Mouse (Mus musculus) forebrain, embryonic 14.5 days (tissue): Measurements from ENCODE around the gene Il11ra1. TPM values are rescaled to one million over a fixed set of nuclear protein-coding genes. Genes with fewer than 3 reads are reported as not detected.
A peak's percentile ranks its signal among the peaks of the same experiment; 100 is the strongest.
"Not testable (repeated sequence)": the region's sequence is repeated elsewhere in the genome, so short reads cannot be mapped to it uniquely, and the experiment has no call there.

ENCODE experiments used
- ATAC-seq: fragments of 200-750 bp; cut with Nextera tagmentation; 2 replicates; pipeline ENCODE4 v1.8.0; 2017; ENCODE audit warnings: mild to moderate bottlenecking, moderate library complexity
- DNase-seq: peaks from one replicate; pipeline ENCODE4 v3.0.0-alpha.2; 2015; ENCODE audit warnings: low spot score
- H3K27ac ChIP-seq: fragments of 300-500 bp; sonication (generic); 2 replicates; pipeline ENCODE4 v1.5.1; 2014; ENCODE audit warnings: low read depth, mild to moderate bottlenecking, control low read depth, low read length, moderate library complexity
- H3K27me3 ChIP-seq: fragments of 300-500 bp; sonication (generic); replicated peaks from 2 replicates; pipeline ENCODE4 v1.6.1; 2014; ENCODE audit warnings: low read length, control low read depth, mixed read lengths; ENCODE audit not compliant: control insufficient read depth, insufficient read depth
- H3K36me3 ChIP-seq: fragments of 300-500 bp; sonication (generic); 2 replicates; pipeline ENCODE4 v1.6.1; 2014; ENCODE audit warnings: low read length, control low read depth; ENCODE audit not compliant: control insufficient read depth, insufficient read depth
- H3K4me1 ChIP-seq: fragments of 300-500 bp; sonication (generic); 2 replicates; pipeline ENCODE4 v1.6.1; 2014; ENCODE audit warnings: antibody characterized with exemption, low read length, control low read depth; ENCODE audit not compliant: control insufficient read depth, insufficient read depth
- H3K4me2 ChIP-seq: fragments of 300-500 bp; sonication (generic); 2 replicates; pipeline ENCODE4 v1.6.1; 2014; ENCODE audit warnings: mild to moderate bottlenecking, control low read depth, low read length
- H3K4me3 ChIP-seq: fragments of 300-500 bp; sonication (generic); 2 replicates; pipeline ENCODE4 v1.5.1; 2014; ENCODE audit warnings: low read depth, low read length, control low read depth
- H3K9ac ChIP-seq: fragments of 300-500 bp; sonication (generic); 2 replicates; pipeline ENCODE4 v1.6.1; 2014; ENCODE audit warnings: mild to moderate bottlenecking, low read length, control low read depth, moderate library complexity
- H3K9me3 ChIP-seq: fragments of 300-500 bp; sonication (generic); replicated peaks from 2 replicates; pipeline ENCODE4 v1.6.1; 2016; ENCODE audit warnings: low read length, control low read depth, mixed read lengths; ENCODE audit not compliant: control insufficient read depth
- whole genome bisulfite sequencing: fragments of 180-500 bp; shearing (Covaris S2); extraction: QIAGEN DNeasy Blood & Tissue Kit; methylation state at CpG from one replicate; pipeline ENCODE4 v1.1.7; 2014; 5-methylcytosine and 5-hydroxymethylcytosine counted together
- polyA plus RNA-seq: library from polyadenylated mRNA; unstranded; fragments of >200 nt; fragmentation: Nextera tagmentation; extraction: Ambion mirVana; gene quantifications from 2 replicates; pipeline ENCODE4 v1.2.1, GENCODE M21; 2014

The Il11ra1 gene
- 23.9 and 24.3 TPM in 2 replicates for polyA plus RNA-seq

GRCm38 (mm10) chr4:41699783-41700182 is at the start of gene Il11ra1:
TSS of gene Il11ra1 (plus strand) at chr4:41699989.
- H3K27me3 ChIP-seq, H3K4me1 ChIP-seq, H3K4me3 ChIP-seq, H3K9me3 ChIP-seq, H3K4me2 ChIP-seq, H3K9ac ChIP-seq, DNase-seq, ATAC-seq, H3K36me3 ChIP-seq, H3K27ac ChIP-seq: not testable (repeated sequence)
- 96% methylated on average over 9 of the region's 10 CpGs for WGBS

- Histone ChIP-seq H3K4me1 (0 out of 2 replicates have a peak, but pooled peaks cover under 1% of the 10 kb centered on the region), H3K36me3 (peaks cover 25% of the 10 kb centered on the region), H3K9me3 (no peaks in the 10 kb centered on the region), H3K27ac (no peak overlapping the region), H3K4me2 (no peak overlapping the region), H3K9ac (no peak overlapping the region), H3K4me3 (no peak overlapping the region), H3K27me3 (no peaks in the 10 kb centered on the region)
- DNase-seq (peak; percentile 84), ATAC-seq (peak; percentile 64)
- WGBS: 32% methylated on average over 6 of the region's 6 CpGs
Observed at GRCm38 (mm10) chr4:41653296-41653695, 46.5 kb upstream of the Il11ra1 start.

DNA sequence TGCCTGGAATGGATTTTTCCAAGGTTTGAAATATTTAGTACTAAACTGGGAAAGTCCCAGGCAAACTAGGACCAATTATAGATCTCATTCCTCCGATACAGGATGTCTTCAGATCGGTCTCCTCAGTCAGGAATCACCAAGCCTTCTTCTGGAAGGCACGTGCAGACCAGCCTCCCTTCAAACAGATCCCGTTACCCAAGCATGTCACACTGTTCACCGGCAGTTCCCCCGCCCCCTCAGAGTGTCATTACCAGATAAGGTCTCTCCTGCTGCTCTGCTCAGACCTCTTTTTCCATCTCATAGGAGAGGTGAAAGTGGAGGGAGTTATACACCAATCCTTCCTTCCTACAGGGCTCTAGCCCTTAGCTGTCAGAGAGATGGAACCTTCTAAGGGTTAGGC is 46.1 kb upstream of the Il11ra1 start:
- Histone ChIP-seq H3K9ac (no peak overlapping the region), H3K36me3 (peaks cover 27% of the 10 kb centered on the region), H3K9me3 (no peaks in the 10 kb centered on the region), H3K4me1 (no peaks in the 10 kb centered on the region; the same call in 1 of the 2 replicates), H3K27me3 (no peaks in the 10 kb centered on the region), H3K27ac (no peak overlapping the region), H3K4me2 (no peak overlapping the region), H3K4me3 (no peak overlapping the region)
- WGBS: 56% methylated on average over 6 of the region's 6 CpGs
- DNase-seq (no peak), ATAC-seq (0 out of 2 replicates have a peak, but pooled peaks have one; percentile 21)

- Histone ChIP-seq H3K27me3 (no peaks in the 10 kb centered on the region), H3K4me1 (peaks cover 5% of the 10 kb centered on the region; the same call in 1 of the 2 replicates), H3K4me2 (no peak overlapping the region), H3K27ac (no peak overlapping the region), H3K36me3 (peaks cover 32% of the 10 kb centered on the region), H3K9ac (no peak overlapping the region), H3K9me3 (no peaks in the 10 kb centered on the region), H3K4me3 (no peak overlapping the region)
- ATAC-seq (peak; percentile 49), DNase-seq (peak; percentile 66)
- WGBS: 14% methylated on average over 7 of the region's 7 CpGs
Observed at GRCm38 (mm10) chr4:41654217-41654616, 45.6 kb upstream of the Il11ra1 start.

GRCm38 (mm10) chr4:41655525-41655924 is 44.3 kb upstream of the Il11ra1 start:
- Histone ChIP-seq H3K27ac (no peak overlapping the region), H3K4me1 (peaks cover 14% of the 10 kb centered on the region; the same call in 1 of the 2 replicates), H3K4me3 (no peak overlapping the region), H3K9ac (no peak overlapping the region), H3K27me3 (no peaks in the 10 kb centered on the region), H3K36me3 (peaks cover 44% of the 10 kb centered on the region), H3K9me3 (no peaks in the 10 kb centered on the region), H3K4me2 (no peak overlapping the region)
- DNase-seq (no peak), ATAC-seq (no peak)
- 90% methylated on average over 2 of the region's 2 CpGs for WGBS

GRCm38 (mm10) chr4:41658566-41659384 is 41.0 kb upstream of the Il11ra1 start:
- H3K27me3 ChIP-seq: no peaks in the 10 kb centered on the region
- 17% methylated on average over 25 of the region's 25 CpGs for WGBS
- DNase-seq (no peak), ATAC-seq (no peak)
- no peaks in the 10 kb centered on the region for H3K9me3 ChIP-seq
- H3K36me3 ChIP-seq: peaks cover 68% of the 10 kb centered on the region
- 0 out of 2 replicates have a peak overlapping the region, but pooled peaks have one; percentile 5 for H3K27ac ChIP-seq
- no peak overlapping the region for H3K4me3 ChIP-seq
- H3K4me2 ChIP-seq: no peak overlapping the region
- no peak overlapping the region for H3K9ac ChIP-seq
- H3K4me1 ChIP-seq: peaks cover 30% of the 10 kb centered on the region

GRCm38 (mm10) chr4:41659556-41659955 is 40.2 kb upstream of the Il11ra1 start:
- Histone ChIP-seq H3K4me1 (peaks cover 30% of the 10 kb centered on the region), H3K4me2 (no peak overlapping the region), H3K4me3 (no peak overlapping the region), H3K27ac (no peak overlapping the region), H3K36me3 (peaks cover 76% of the 10 kb centered on the region), H3K9ac (no peak overlapping the region), H3K9me3 (no peaks in the 10 kb centered on the region), H3K27me3 (no peaks in the 10 kb centered on the region)
- ATAC-seq (no peak), DNase-seq (no peak)
- 42% methylated on average over 13 of the region's 13 CpGs for WGBS

GRCm38 (mm10) chr4:41660851-41661430 is 38.8 kb upstream of the Il11ra1 start:
- Histone ChIP-seq H3K4me1 (peaks cover 38% of the 10 kb centered on the region), H3K27ac (peak overlapping the region; percentile 48; the same call in 1 of the 2 replicates), H3K4me2 (no peak overlapping the region), H3K27me3 (no peaks in the 10 kb centered on the region), H3K9ac (0 out of 2 replicates have a peak overlapping the region, but pooled peaks have one; percentile 8), H3K9me3 (no peaks in the 10 kb centered on the region), H3K36me3 (peaks cover 78% of the 10 kb centered on the region), H3K4me3 (no peak overlapping the region)
- WGBS: 5% methylated on average over 11 of the region's 11 CpGs
- peak; percentile 50 for ATAC-seq
- DNase-seq: peak; percentile 88

DNA sequence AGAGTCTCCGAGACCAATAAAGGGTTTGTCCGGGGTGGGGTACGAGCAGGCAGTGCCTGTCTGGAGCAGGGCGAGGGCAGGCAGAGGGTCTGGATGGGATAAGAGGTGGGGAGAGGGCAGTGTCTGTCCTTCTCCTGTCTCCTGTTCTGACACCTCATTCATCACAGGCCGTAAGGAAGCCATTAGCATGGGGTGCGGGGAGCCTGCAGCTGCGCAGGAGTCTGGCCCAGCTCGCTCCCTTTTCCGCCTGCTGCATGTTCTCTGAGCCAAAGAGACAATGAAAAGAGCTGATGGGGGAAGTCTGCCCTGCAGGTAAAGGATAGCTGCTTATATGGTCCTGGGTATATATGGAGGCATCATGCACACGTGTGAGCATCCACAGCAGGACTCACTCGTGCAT is 37.1 kb upstream of the Il11ra1 start:
- no peak for DNase-seq
- ATAC-seq: no peak
- Histone ChIP-seq H3K4me2 (no peak overlapping the region), H3K36me3 (peaks cover 71% of the 10 kb centered on the region), H3K27me3 (no peaks in the 10 kb centered on the region), H3K9ac (no peak overlapping the region), H3K9me3 (no peaks in the 10 kb centered on the region), H3K4me3 (no peak overlapping the region), H3K4me1 (peaks cover 38% of the 10 kb centered on the region), H3K27ac (no peak overlapping the region)
- 87% methylated on average over 11 of the region's 11 CpGs for whole genome bisulfite sequencing
